Mouse (Mus musculus): Measurements from ENCODE around the gene Cryaa.

GRCm38 (mm10) chr17:31660661-31661250 is 16.9 kb upstream of the Cryaa start:
- no peak for TF ChIP-seq CTCF (IDR thresholded peaks at IDR 0.05; ENCODE audit: low read depth, low read length)
- no peak for TF ChIP-seq GATA1 (IDR thresholded peaks at IDR 0.05; ENCODE audit: borderline replicate concordance, low read length)
- TF ChIP-seq POLR2AphosphoS5 (IDR thresholded peaks at IDR 0.05; ENCODE audit: insufficient replicate concordance, low read depth, low read length): no peak
- TF ChIP-seq TAL1 (conservative IDR thresholded peaks at IDR 0.05; ENCODE audit: low read depth, low read length): no peak

All from G1E (cell line).